In the genomic region with DNA sequence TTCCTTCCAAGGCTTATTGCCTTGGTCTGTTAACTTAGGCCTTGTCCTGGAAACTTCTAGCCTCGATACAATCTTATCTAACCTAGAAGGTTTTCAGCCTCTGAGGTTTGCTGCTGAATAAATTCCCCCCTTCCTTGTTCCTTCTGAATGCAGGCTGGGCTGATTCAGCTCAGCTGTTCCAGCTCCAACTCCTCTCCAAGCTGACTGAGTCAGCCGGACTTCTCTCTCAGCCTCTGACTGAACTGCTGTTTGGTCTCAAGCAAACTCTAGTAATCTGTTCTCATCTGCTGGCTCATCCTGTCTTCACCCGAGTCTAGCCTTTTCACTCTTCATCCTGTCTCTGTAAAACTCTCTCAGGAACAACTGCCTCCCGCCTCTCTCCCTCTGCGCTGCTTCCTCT, we compare ENCODE assay signal across 20 mouse cellular contexts.
"Had no signal": no experiment of that assay in that cellular context is flagged by ENCODE, and none has a peak within 500 bp of the region (broad histone marks: within the 10 kb centered on the region; RNA-seq: fewer than 3 reads in every experiment).

No protein-coding gene starts in this region.

- ATAC-seq: intestine, postnatal 0 days; liver, embryonic 12.5 days; midbrain, embryonic 13.5 days; midbrain, embryonic 16.5 days had no signal

- H3K4me3 ChIP-seq: kidney, embryonic 15.5 days; limb, embryonic 12.5 days; limb, embryonic 15.5 days; liver, embryonic 12.5 days; liver, embryonic 15.5 days; megakaryocyte, embryonic 14.5 days; midbrain, embryonic 10.5 days; midbrain, embryonic 13.5 days; myocyte; neural tube, embryonic 13.5 days; stomach, embryonic 15.5 days had no signal

- DNase-seq: kidney, adult 2 months; kidney, postnatal 14 days; kidney, postnatal 4 days; left cerebral cortex, postnatal 4 days; lung, adult 2 months; lung, postnatal 36 days; thymus, postnatal 25 days had no signal

- H3K4me2 ChIP-seq: kidney, embryonic 15.5 days; limb, embryonic 12.5 days; limb, embryonic 15.5 days; liver, embryonic 12.5 days; liver, embryonic 15.5 days; midbrain, embryonic 13.5 days; neural tube, embryonic 13.5 days; stomach, embryonic 15.5 days had no signal

- H3K9ac ChIP-seq: kidney, embryonic 15.5 days; limb, embryonic 12.5 days; limb, embryonic 15.5 days; liver, embryonic 12.5 days; liver, embryonic 15.5 days; midbrain, embryonic 13.5 days; neural tube, embryonic 13.5 days; stomach, embryonic 15.5 days had no signal

- H3K27ac ChIP-seq: kidney, embryonic 15.5 days; limb, embryonic 12.5 days; limb, embryonic 15.5 days; liver, embryonic 12.5 days; liver, embryonic 15.5 days; midbrain, embryonic 10.5 days; midbrain, embryonic 13.5 days; neural tube, embryonic 13.5 days; stomach, embryonic 15.5 days had no signal

- H3K36me3 ChIP-seq: kidney, embryonic 15.5 days; limb, embryonic 12.5 days; limb, embryonic 15.5 days; liver, embryonic 12.5 days; liver, embryonic 15.5 days; midbrain, embryonic 10.5 days; midbrain, embryonic 13.5 days; neural tube, embryonic 13.5 days; stomach, embryonic 15.5 days had no signal

- H3K9me3 ChIP-seq: kidney, embryonic 15.5 days; limb, embryonic 12.5 days; limb, embryonic 15.5 days; liver, embryonic 12.5 days; liver, embryonic 15.5 days; midbrain, embryonic 10.5 days; midbrain, embryonic 13.5 days; neural tube, embryonic 13.5 days; stomach, embryonic 15.5 days had no signal
